Mouse (Mus musculus) MEL (cell line): ENCODE data around the gene Slc30a6.

ENCODE experiments used
- CHD2 ChIP-seq: IDR thresholded peaks from 2 replicates; pipeline ENCODE4 v1.6.1; 2011; ENCODE audit warnings: low read length, improper control_type of control experiment
- CTCF ChIP-seq, 3 experiments: IDR thresholded peaks in 2 of 3; conservative IDR thresholded peaks in 1 of 3; 2 replicates each; pipeline ENCODE4 v1.5.1; 2011 to 2012; ENCODE audit warnings: low read length in 3 of 3, low read depth in 2 of 3, mild to moderate bottlenecking in 2 of 3, improper control_type of control experiment in 1 of 3, inconsistent platforms in 1 of 3, mixed read lengths in 1 of 3, moderate library complexity in 1 of 3; ENCODE audit not compliant: control insufficient read depth in 1 of 3, insufficient read depth in 1 of 3, poor library complexity in 1 of 3, severe bottlenecking in 1 of 3
- ELF1 ChIP-seq: IDR thresholded peaks from 2 replicates; pipeline ENCODE4 v1.6.1; 2014; ENCODE audit warnings: low read depth, mild to moderate bottlenecking, inconsistent platforms, low read length, improper control_type of control experiment, moderate library complexity
- MAFK ChIP-seq: IDR thresholded peaks from 2 replicates; pipeline ENCODE4 v1.6.1; 2011; ENCODE audit warnings: low read depth, mild to moderate bottlenecking, low read length, improper control_type of control experiment, borderline replicate concordance
- MAX ChIP-seq: IDR thresholded peaks from 2 replicates; pipeline ENCODE4 v1.6.1; 2011; ENCODE audit warnings: low read length, improper control_type of control experiment
- POLR2A ChIP-seq, 2 experiments: IDR thresholded peaks; 2 replicates each; pipeline ENCODE4 v1.6.1; 2011 to 2012; ENCODE audit warnings: low read length in 2 of 2, mild to moderate bottlenecking in 2 of 2, control low read depth in 1 of 2, improper control_type of control experiment in 1 of 2, low read depth in 1 of 2, moderate library complexity in 1 of 2; ENCODE audit not compliant: control insufficient read depth in 1 of 2, insufficient read depth in 1 of 2, poor library complexity in 1 of 2
- RAD21 ChIP-seq: IDR thresholded peaks from 2 replicates; pipeline ENCODE4 v1.6.1; 2011; ENCODE audit warnings: mild to moderate bottlenecking, low read depth, low read length, improper control_type of control experiment
- TCF12 ChIP-seq: IDR thresholded peaks from 2 replicates; pipeline ENCODE4 v1.6.1; 2014; ENCODE audit warnings: low read depth, mild to moderate bottlenecking, inconsistent platforms, low read length, improper control_type of control experiment, moderate library complexity

- TF ChIP-seq POLR2A (IDR thresholded peaks at IDR 0.05; ENCODE audit: control insufficient read depth in 1 of 2, insufficient read depth in 1 of 2, low read depth in 1 of 2, low read length in 2 of 2, poor library complexity in 1 of 2) = no peak
- TF ChIP-seq CHD2 = no peak
- no peak for TF ChIP-seq CTCF (IDR thresholded peaks at IDR 0.05 in 2 of 3, conservative IDR thresholded peaks at IDR 0.05 in 1 of 3; ENCODE audit: control insufficient read depth in 1 of 3, insufficient read depth in 1 of 3, low read depth in 2 of 3, low read length in 3 of 3, poor library complexity in 1 of 3, severe bottlenecking in 1 of 3)
- TF ChIP-seq MAX = no peak
- no peak for TF ChIP-seq RAD21
- TF ChIP-seq MAFK = no peak
- TF ChIP-seq ELF1 = no peak
- TF ChIP-seq TCF12 = no peak
These were observed 1.8 kb downstream of the Slc30a6 start for GRCm38 (mm10) chr17:74397173-74397572.
